Mouse (Mus musculus): ENCODE results near the gene Ccdc97.

DNA sequence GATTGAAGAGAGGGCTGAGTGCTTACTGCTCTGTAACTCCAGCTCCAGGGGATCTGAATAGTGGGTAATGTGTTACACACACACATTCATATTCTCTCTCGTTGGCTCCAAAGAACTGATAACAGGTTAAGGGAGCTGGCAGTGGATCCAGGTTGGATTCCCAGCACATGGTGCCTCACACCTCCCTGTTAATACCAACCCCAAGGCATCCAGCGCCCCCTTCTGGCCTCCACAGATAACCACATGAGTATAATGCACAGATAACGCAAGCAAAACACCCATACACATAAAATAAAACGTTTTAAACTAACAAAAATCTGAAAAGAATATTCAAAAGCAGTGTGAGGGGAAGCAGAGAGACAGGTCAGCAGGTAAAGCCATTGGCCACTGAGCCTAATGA, 46.4 kb downstream of the Ccdc97 start:
- no peak for TF ChIP-seq POLR2A (IDR thresholded peaks at IDR 0.05; ENCODE audit: extremely low read depth, insufficient read depth, low read length)
- TF ChIP-seq CTCF (IDR thresholded peaks at IDR 0.05; ENCODE audit: low read depth, low read length), result peak; percentile 37; the same call in 1 of the 2 replicates

Measured in liver, adult 2 months (tissue).